Mouse (Mus musculus) cerebellum, adult 9-10 months (tissue): ENCODE results near the gene Vmn2r79.
"Not testable (repeated sequence)": the region's sequence is repeated elsewhere in the genome, so short reads cannot be mapped to it uniquely, and the experiment has no call there.

ENCODE experiments used
- DNase-seq: peaks from one replicate; pipeline ENCODE4 v3.0.0; 2022

Vmn2r79 gene

GRCm38 (mm10) chr7:86995815-86996214 is at the start of gene Vmn2r79:
TSS of gene Vmn2r79 (plus strand) at chr7:86996115.
- DNase-seq, result not testable (repeated sequence)

DNA sequence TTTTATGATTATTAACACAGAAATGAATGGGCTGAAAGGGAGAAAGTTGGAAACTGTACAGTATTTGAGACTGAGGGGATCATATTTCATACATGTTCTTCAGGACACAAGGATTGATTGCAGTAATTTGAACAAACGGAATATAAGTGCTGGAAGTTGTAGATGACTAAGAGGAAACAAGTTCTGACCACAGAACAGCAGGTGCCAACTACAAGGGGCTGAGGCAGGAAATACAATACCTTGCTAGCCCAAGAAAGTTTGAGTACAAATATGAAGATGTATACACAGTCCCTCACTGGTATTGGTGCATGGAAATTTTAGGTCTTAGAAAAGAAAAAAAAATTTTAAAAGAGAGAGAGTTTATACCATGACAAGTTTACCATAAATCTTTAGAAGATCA is 1.2 kb upstream of the Vmn2r79 start:
- DNase-seq, result no peak

DNA sequence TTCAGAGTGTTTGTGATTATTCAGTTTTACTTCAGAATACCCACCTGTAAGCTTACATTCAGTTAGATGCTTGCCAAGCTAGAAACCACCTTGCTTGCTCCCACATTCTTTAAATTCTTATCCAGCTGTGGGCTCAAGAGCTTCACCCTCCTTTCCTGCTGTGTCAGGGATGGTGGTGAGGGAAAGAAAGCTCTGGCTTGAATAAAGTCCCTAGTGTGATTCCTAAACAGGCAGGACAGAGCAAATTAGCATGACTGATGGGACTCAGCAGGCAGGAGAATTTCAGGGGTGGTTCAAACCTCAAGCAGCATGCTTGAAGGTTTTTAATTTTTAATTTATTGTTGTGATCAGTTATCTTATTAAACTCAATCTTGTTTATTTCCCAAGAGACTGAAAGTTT is 30.6 kb downstream of the Vmn2r79 start:
- not testable (repeated sequence) for DNase-seq

- DNase-seq, result no peak
Observed at GRCm38 (mm10) chr7:87063576-87063975, 67.7 kb downstream of the Vmn2r79 start.
